Mouse (Mus musculus) hindbrain, embryonic 12.5 days (tissue): ENCODE data around the gene Ppil1. TPM values are rescaled to one million over a fixed set of nuclear protein-coding genes. Genes with fewer than 3 reads are reported as not detected.

Experiments used
- ATAC-seq: fragments of 200-750 bp; cut with Nextera tagmentation; 2 replicates; pipeline ENCODE4 v1.8.0; 2017; ENCODE audit warnings: moderate TSS enrichment; ENCODE audit not compliant: low FRiP score
- H3K27ac ChIP-seq: fragments of 300-500 bp; sonication (generic); 2 replicates; pipeline ENCODE4 v1.5.1; 2016; ENCODE audit warnings: mild to moderate bottlenecking
- H3K27me3 ChIP-seq: fragments of 300-500 bp; sonication (generic); 2 replicates; pipeline ENCODE4 v1.6.1; 2016; ENCODE audit warnings: mild to moderate bottlenecking
- H3K36me3 ChIP-seq: fragments of 300-500 bp; sonication (generic); 2 replicates; pipeline ENCODE4 v1.6.1; 2016; ENCODE audit warnings: mild to moderate bottlenecking
- H3K4me1 ChIP-seq: fragments of 300-500 bp; sonication (generic); 2 replicates; pipeline ENCODE4 v1.6.1; 2016
- H3K4me2 ChIP-seq: fragments of 300-500 bp; sonication (generic); replicated peaks from 2 replicates; pipeline ENCODE4 v1.6.1; 2016; ENCODE audit warnings: mild to moderate bottlenecking
- H3K4me3 ChIP-seq: fragments of 300-500 bp; sonication (generic); 2 replicates; pipeline ENCODE4 v1.5.1; 2016; ENCODE audit warnings: mild to moderate bottlenecking
- H3K9ac ChIP-seq: fragments of 300-500 bp; sonication (generic); 2 replicates; pipeline ENCODE4 v1.6.1; 2016; ENCODE audit warnings: mild to moderate bottlenecking, moderate library complexity
- H3K9me3 ChIP-seq: fragments of 300-500 bp; sonication (generic); replicated peaks from 2 replicates; pipeline ENCODE4 v1.6.1; 2016; ENCODE audit warnings: mild to moderate bottlenecking
- WGBS: fragments of 180-500 bp; shearing (Covaris S2); methylation state at CpG from one replicate; pipeline ENCODE4 v1.1.7; 2016; 5-methylcytosine and 5-hydroxymethylcytosine counted together
- polyA plus RNA-seq: library from polyadenylated mRNA; unstranded; fragments of >200 nt; fragmentation: Nextera tagmentation; extraction: Ambion mirVana; gene quantifications from 2 replicates; pipeline ENCODE4 v1.2.1, GENCODE M21; 2016

Gene Ppil1
- polyA plus RNA-seq, 1 experiment from 2014 or later: 105 TPM

GRCm38 (mm10) chr17:29245725-29246124 is 18.3 kb downstream of the Ppil1 start:
- H3K9ac ChIP-seq: no peak overlapping the region
- no peak overlapping the region for H3K27ac ChIP-seq
- WGBS: 48% methylated on average over 7 of the region's 7 CpGs
- H3K4me2 ChIP-seq: no peak overlapping the region
- ATAC-seq: peak; percentile 23; the same call in 1 of the 2 replicates
- H3K27me3 ChIP-seq: 0 out of 2 replicates have a peak, but pooled peaks cover 5% of the 10 kb centered on the region
- peaks cover 33% of the 10 kb centered on the region for H3K4me1 ChIP-seq
- peaks cover 13% of the 10 kb centered on the region for H3K36me3 ChIP-seq
- no peak overlapping the region for H3K4me3 ChIP-seq
- H3K9me3 ChIP-seq: no peaks in the 10 kb centered on the region

GRCm38 (mm10) chr17:29244912-29245311 is 19.1 kb downstream of the Ppil1 start:
- H3K9me3 ChIP-seq: no peaks in the 10 kb centered on the region
- H3K36me3 ChIP-seq: peaks cover 6% of the 10 kb centered on the region; the same call in 1 of the 2 replicates
- H3K4me3 ChIP-seq: no peak overlapping the region
- ATAC-seq: no peak
- no peak overlapping the region for H3K4me2 ChIP-seq
- peak overlapping the region; percentile 55 for H3K27ac ChIP-seq
- WGBS: 28% methylated on average over 11 of the region's 12 CpGs
- H3K4me1 ChIP-seq: peaks cover 33% of the 10 kb centered on the region
- no peak overlapping the region for H3K9ac ChIP-seq
- H3K27me3 ChIP-seq: 0 out of 2 replicates have a peak, but pooled peaks cover 12% of the 10 kb centered on the region

- peak overlapping the region; percentile 73 for H3K9ac ChIP-seq
- H3K9me3 ChIP-seq: no peaks in the 10 kb centered on the region
- H3K27ac ChIP-seq: 0 out of 2 replicates have a peak overlapping the region, but pooled peaks have one; percentile 17
- 2% methylated on average over 22 of the region's 23 CpGs for WGBS
- no peaks in the 10 kb centered on the region for H3K36me3 ChIP-seq
- H3K27me3 ChIP-seq: peaks cover 54% of the 10 kb centered on the region
- H3K4me1 ChIP-seq: peaks cover 26% of the 10 kb centered on the region
- H3K4me2 ChIP-seq: peak overlapping the region; percentile 100
- peak overlapping the region; percentile 63 for H3K4me3 ChIP-seq
- ATAC-seq: no peak
Observed at GRCm38 (mm10) chr17:29238421-29238945, 25.5 kb downstream of the Ppil1 start.

- Histone ChIP-seq H3K27me3 (peaks cover 54% of the 10 kb centered on the region), H3K9me3 (no peaks in the 10 kb centered on the region), H3K9ac (peak within 1 kb of the TSS; percentile 73), H3K4me3 (peak within 1 kb of the TSS; percentile 63), H3K27ac (0 out of 2 replicates have a peak within 1 kb of the TSS, but pooled peaks have one; percentile 17), H3K4me1 (peaks cover 26% of the 10 kb centered on the region), H3K4me2 (peak within 1 kb of the TSS; percentile 100), H3K36me3 (no peaks in the 10 kb centered on the region)
- under 1% methylated on average over 59 of the region's 73 CpGs for WGBS
- peak; percentile 49 for ATAC-seq
Observed at GRCm38 (mm10) chr17:29237772-29238420, 26.1 kb downstream of the Ppil1 start, which contains the start of gene Cpne5. Gene Cpne5, minus strand, starts transcription at chr17:29238167.

GRCm38 (mm10) chr17:29237267-29237771 is 26.7 kb downstream of the Ppil1 start:
- under 1% methylated on average over 32 of the region's 32 CpGs for WGBS
- Histone ChIP-seq H3K27ac (no peak overlapping the region), H3K4me1 (peaks cover 23% of the 10 kb centered on the region), H3K27me3 (peaks cover 54% of the 10 kb centered on the region), H3K36me3 (no peaks in the 10 kb centered on the region), H3K9me3 (no peaks in the 10 kb centered on the region), H3K4me3 (peak overlapping the region; percentile 63), H3K4me2 (peak overlapping the region; percentile 100), H3K9ac (peak overlapping the region; percentile 73)
- ATAC-seq: no peak

GRCm38 (mm10) chr17:29236111-29236510 is 27.9 kb downstream of the Ppil1 start:
- no peak for ATAC-seq
- H3K9ac ChIP-seq: no peak overlapping the region
- H3K9me3 ChIP-seq: no peaks in the 10 kb centered on the region
- H3K4me3 ChIP-seq: no peak overlapping the region
- H3K27me3 ChIP-seq: peaks cover 54% of the 10 kb centered on the region
- no peak overlapping the region for H3K27ac ChIP-seq
- H3K4me1 ChIP-seq: peaks cover 18% of the 10 kb centered on the region
- no peaks in the 10 kb centered on the region for H3K36me3 ChIP-seq
- 59% methylated on average over 7 of the region's 7 CpGs for WGBS
- H3K4me2 ChIP-seq: no peak overlapping the region

- Histone ChIP-seq H3K4me1 (0 out of 2 replicates have a peak, but pooled peaks cover 3% of the 10 kb centered on the region), H3K4me3 (no peak overlapping the region), H3K36me3 (no peaks in the 10 kb centered on the region), H3K9me3 (no peaks in the 10 kb centered on the region), H3K9ac (no peak overlapping the region), H3K27me3 (peaks cover 18% of the 10 kb centered on the region), H3K4me2 (no peak overlapping the region), H3K27ac (no peak overlapping the region)
- 79% methylated on average over 10 of the region's 10 CpGs for WGBS
- ATAC-seq: no peak
Observed at GRCm38 (mm10) chr17:29231109-29231508, 32.9 kb downstream of the Ppil1 start.

GRCm38 (mm10) chr17:29220631-29221030 is 43.4 kb downstream of the Ppil1 start:
- Histone ChIP-seq H3K9me3 (no peaks in the 10 kb centered on the region), H3K27ac (no peak overlapping the region), H3K27me3 (no peaks in the 10 kb centered on the region), H3K4me3 (no peak overlapping the region), H3K4me2 (no peak overlapping the region), H3K4me1 (peaks cover 7% of the 10 kb centered on the region), H3K9ac (no peak overlapping the region), H3K36me3 (no peaks in the 10 kb centered on the region)
- WGBS: 70% methylated on average over 14 of the region's 14 CpGs
- no peak for ATAC-seq

- 61% methylated on average over 5 of the region's 5 CpGs for WGBS
- Histone ChIP-seq H3K4me2 (no peak overlapping the region), H3K27me3 (no peaks in the 10 kb centered on the region), H3K27ac (no peak overlapping the region), H3K4me1 (peaks cover 31% of the 10 kb centered on the region), H3K9me3 (no peaks in the 10 kb centered on the region), H3K9ac (no peak overlapping the region), H3K36me3 (no peaks in the 10 kb centered on the region), H3K4me3 (no peak overlapping the region)
- no peak for ATAC-seq
Observed at GRCm38 (mm10) chr17:29218017-29218416, 46.0 kb downstream of the Ppil1 start.

GRCm38 (mm10) chr17:29216078-29216477 is 47.9 kb downstream of the Ppil1 start:
- no peak overlapping the region for H3K9ac ChIP-seq
- no peak overlapping the region for H3K4me2 ChIP-seq
- H3K36me3 ChIP-seq: no peaks in the 10 kb centered on the region
- H3K4me1 ChIP-seq: peaks cover 44% of the 10 kb centered on the region
- no peak overlapping the region for H3K4me3 ChIP-seq
- no peak for ATAC-seq
- WGBS: 75% methylated on average over 7 of the region's 7 CpGs
- no peaks in the 10 kb centered on the region for H3K27me3 ChIP-seq
- H3K9me3 ChIP-seq: no peaks in the 10 kb centered on the region
- H3K27ac ChIP-seq: no peak overlapping the region

GRCm38 (mm10) chr17:29214655-29215054 is 49.3 kb downstream of the Ppil1 start:
- Histone ChIP-seq H3K4me3 (no peak overlapping the region), H3K4me1 (peaks cover 43% of the 10 kb centered on the region), H3K27me3 (no peaks in the 10 kb centered on the region), H3K27ac (peak overlapping the region; percentile 84), H3K36me3 (no peaks in the 10 kb centered on the region), H3K4me2 (peak overlapping the region; percentile 31), H3K9me3 (no peaks in the 10 kb centered on the region), H3K9ac (no peak overlapping the region)
- no peak for ATAC-seq
- WGBS: 24% methylated on average over 10 of the region's 10 CpGs

GRCm38 (mm10) chr17:29214193-29214456 is 49.9 kb downstream of the Ppil1 start:
- Histone ChIP-seq H3K4me2 (peak overlapping the region; percentile 31), H3K4me1 (peaks cover 43% of the 10 kb centered on the region), H3K4me3 (no peak overlapping the region), H3K9ac (no peak overlapping the region), H3K9me3 (no peaks in the 10 kb centered on the region), H3K36me3 (no peaks in the 10 kb centered on the region), H3K27me3 (no peaks in the 10 kb centered on the region), H3K27ac (peak overlapping the region; percentile 84)
- 60% methylated on average over 4 of the region's 4 CpGs for WGBS
- ATAC-seq: no peak; the same call in 1 of the 2 replicates
